Mouse (Mus musculus): ENCODE data around the gene Fam19a5.
A peak's percentile ranks its signal among the peaks of the same experiment; 100 is the strongest.

Fam19a5 gene

GRCm38 (mm10) chr15:87597149-87597548, 53.0 kb downstream of the Fam19a5 start:
- DNase-seq: no peak

- no peak for DNase-seq
Measured at GRCm38 (mm10) chr15:87597766-87598165, 53.7 kb downstream of the Fam19a5 start.

GRCm38 (mm10) chr15:87598636-87599035, 54.5 kb downstream of the Fam19a5 start:
- DNase-seq: no peak

- DNase-seq: no peak
Measured at GRCm38 (mm10) chr15:87603316-87603715, 59.2 kb downstream of the Fam19a5 start.

GRCm38 (mm10) chr15:87605504-87606280, 61.6 kb downstream of the Fam19a5 start:
- no peak for DNase-seq

- no peak for DNase-seq
Measured at GRCm38 (mm10) chr15:87606702-87607101, 62.6 kb downstream of the Fam19a5 start.

- no peak for DNase-seq
Measured at GRCm38 (mm10) chr15:87609236-87609635, 65.1 kb downstream of the Fam19a5 start.

- DNase-seq: peak; percentile 14
Measured at GRCm38 (mm10) chr15:87623966-87624609, 80.0 kb downstream of the Fam19a5 start.

GRCm38 (mm10) chr15:87624610-87625091, 80.6 kb downstream of the Fam19a5 start:
- DNase-seq: no peak

GRCm38 (mm10) chr15:87625236-87626023, 81.3 kb downstream of the Fam19a5 start:
- peak; percentile 4 for DNase-seq

- no peak for DNase-seq
Measured at GRCm38 (mm10) chr15:87635272-87635671, 91.2 kb downstream of the Fam19a5 start.

GRCm38 (mm10) chr15:87636407-87636806, 92.3 kb downstream of the Fam19a5 start:
- no peak for DNase-seq

GRCm38 (mm10) chr15:87637234-87637633, 93.1 kb downstream of the Fam19a5 start:
- DNase-seq: no peak

- no peak for DNase-seq
Measured at GRCm38 (mm10) chr15:87638270-87638669, 94.2 kb downstream of the Fam19a5 start.

- no peak for DNase-seq
Measured at GRCm38 (mm10) chr15:87646313-87647061, 102.4 kb downstream of the Fam19a5 start.

GRCm38 (mm10) chr15:87649651-87650050, 105.6 kb downstream of the Fam19a5 start:
- no peak for DNase-seq

GRCm38 (mm10) chr15:87654551-87654950, 110.5 kb downstream of the Fam19a5 start:
- DNase-seq: no peak

GRCm38 (mm10) chr15:87656496-87657155, 112.5 kb downstream of the Fam19a5 start:
- no peak for DNase-seq

GRCm38 (mm10) chr15:87659729-87660128, 115.6 kb downstream of the Fam19a5 start:
- no peak for DNase-seq

GRCm38 (mm10) chr15:87661954-87662353, 117.9 kb downstream of the Fam19a5 start:
- DNase-seq: no peak

GRCm38 (mm10) chr15:87666041-87666750, 122.1 kb downstream of the Fam19a5 start:
- no peak for DNase-seq

Measured in thymus, postnatal 25 days (tissue).